Mouse (Mus musculus) olfactory bulb, adult 2 months (tissue): ENCODE data around the gene 9430015G10Rik. TPM values are rescaled to one million over a fixed set of nuclear protein-coding genes. Genes with fewer than 3 reads are reported as not detected.
A peak's percentile ranks its signal among the peaks of the same experiment; 100 is the strongest.

Source experiments
- H3K27ac ChIP-seq: fragments of 200-500 bp; 2 replicates; pipeline ENCODE4 v1.5.1; 2012; ENCODE audit warnings: low read depth, low read length; ENCODE audit not compliant: insufficient read depth
- H3K4me1 ChIP-seq: fragments of 200-500 bp; 2 replicates; pipeline ENCODE4 v1.6.1; 2012; ENCODE audit warnings: low read length; ENCODE audit not compliant: control insufficient read depth, insufficient read depth
- H3K4me3 ChIP-seq: fragments of 200-500 bp; 2 replicates; pipeline ENCODE4 v1.5.1; 2012; ENCODE audit warnings: mild to moderate bottlenecking, low read depth, low read length, moderate library complexity; ENCODE audit not compliant: insufficient read depth
- CTCF ChIP-seq: fragments of 200-500 bp; IDR thresholded peaks from 2 replicates; pipeline ENCODE4 v1.5.1; 2012; ENCODE audit warnings: low read depth, mild to moderate bottlenecking, low read length, moderate library complexity; ENCODE audit not compliant: insufficient read depth
- POLR2A ChIP-seq: fragments of 200-500 bp; IDR thresholded peaks from 2 replicates; pipeline ENCODE4 v1.6.1; 2012; ENCODE audit warnings: mild to moderate bottlenecking, low read depth, low read length, moderate library complexity; ENCODE audit not compliant: insufficient read depth
- WGBS: fragments of 180-500 bp; shearing (Covaris S2); methylation state at CpG from one replicate; pipeline ENCODE4 v1.1.7; 2018; 5-methylcytosine and 5-hydroxymethylcytosine counted together
- polyA plus RNA-seq: library from polyadenylated mRNA; stranded (reverse); fragments of >200 nt; gene quantifications from 2 replicates; pipeline ENCODE4 v1.2.4, GENCODE M21; 2012; ENCODE audit warnings: low replicate concordance; ENCODE audit not compliant: missing spikeins, insufficient read depth, insufficient read length

9430015G10Rik gene
- polyA plus RNA-seq, 1 experiment, result not detected

GRCm38 (mm10) chr4:156077499-156078301, 32.1 kb upstream of the 9430015G10Rik start:
- Histone ChIP-seq H3K4me1 (peaks cover 10% of the 10 kb centered on the region), H3K27ac (no peak overlapping the region), H3K4me3 (peak overlapping the region; percentile 18)
- TF ChIP-seq CTCF, result no peak
- TF ChIP-seq POLR2A, result no peak
- 3% methylated on average over 58 of the region's 58 CpGs for WGBS

DNA sequence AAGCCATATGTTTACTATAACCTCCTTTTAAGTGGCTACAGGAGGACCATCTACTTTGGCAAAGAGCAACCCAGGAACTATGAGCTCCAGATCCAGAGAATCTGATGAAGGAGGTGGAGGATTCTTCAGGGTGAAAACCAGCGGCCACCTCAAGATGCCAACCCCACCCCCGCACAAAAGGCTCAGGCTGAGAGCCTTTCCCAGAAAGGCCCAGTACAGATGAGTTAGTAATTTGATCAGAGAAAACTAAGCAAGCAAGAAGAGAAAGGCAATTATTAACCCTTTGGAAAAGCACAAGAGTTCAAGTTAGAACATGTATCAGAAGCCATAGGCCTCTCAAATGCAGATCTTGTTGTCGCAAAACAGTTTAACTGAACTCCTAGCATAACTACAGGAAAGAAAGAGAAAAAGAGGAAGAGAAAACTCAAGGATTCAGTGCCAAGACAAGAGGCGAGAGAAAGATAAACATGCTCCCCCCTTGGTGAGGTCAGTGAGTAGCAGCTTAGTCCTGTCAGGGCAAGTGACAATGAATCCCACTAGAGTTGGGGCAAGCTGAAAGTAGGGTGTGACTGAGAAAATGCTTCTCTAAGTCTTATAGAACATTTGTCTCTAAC, 27.1 kb upstream of the 9430015G10Rik start:
- peaks cover 5% of the 10 kb centered on the region; the same call in 1 of the 2 replicates for H3K4me1 ChIP-seq
- no peak for TF ChIP-seq POLR2A
- TF ChIP-seq CTCF, result no peak
- no peak overlapping the region for H3K27ac ChIP-seq
- no peak overlapping the region for H3K4me3 ChIP-seq
- 79% methylated on average over 4 of the region's 4 CpGs for WGBS

DNA sequence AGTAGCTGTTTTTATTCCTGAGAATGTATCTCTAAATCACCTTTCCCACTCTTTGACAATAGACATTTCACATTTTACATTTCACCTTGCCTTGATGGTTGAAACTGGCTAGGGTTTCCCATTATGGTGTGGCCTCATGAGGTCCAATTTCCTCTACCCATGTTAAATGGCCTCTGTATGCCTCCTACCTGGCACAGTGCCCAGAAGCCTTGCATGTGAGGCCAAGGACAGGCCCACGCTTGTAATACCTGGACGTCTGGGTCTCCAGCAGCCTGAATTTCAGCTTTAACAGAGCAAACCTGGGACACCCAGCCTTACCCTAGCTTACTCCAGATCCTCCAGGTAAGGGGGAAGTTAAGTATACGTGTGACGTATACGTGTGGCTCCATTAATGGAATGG, 26.4 kb upstream of the 9430015G10Rik start:
- TF ChIP-seq POLR2A, result no peak
- no peak for TF ChIP-seq CTCF
- no peak overlapping the region for H3K4me3 ChIP-seq
- no peaks in the 10 kb centered on the region for H3K4me1 ChIP-seq
- no peak overlapping the region for H3K27ac ChIP-seq
- WGBS, result 75% methylated on average over 5 of the region's 5 CpGs

- no peak for TF ChIP-seq POLR2A
- no peak for TF ChIP-seq CTCF
- WGBS, result 86% methylated on average over 9 of the region's 9 CpGs
- H3K27ac ChIP-seq, result no peak overlapping the region
- H3K4me1 ChIP-seq, result no peaks in the 10 kb centered on the region
- H3K4me3 ChIP-seq, result no peak overlapping the region
Observed at GRCm38 (mm10) chr4:156084096-156084879, 25.5 kb upstream of the 9430015G10Rik start.

GRCm38 (mm10) chr4:156085256-156085655, 24.5 kb upstream of the 9430015G10Rik start:
- Histone ChIP-seq H3K27ac (no peak overlapping the region), H3K4me1 (no peaks in the 10 kb centered on the region), H3K4me3 (no peak overlapping the region)
- TF ChIP-seq POLR2A (no peak), CTCF (no peak)
- 84% methylated on average over 8 of the region's 8 CpGs for WGBS

DNA sequence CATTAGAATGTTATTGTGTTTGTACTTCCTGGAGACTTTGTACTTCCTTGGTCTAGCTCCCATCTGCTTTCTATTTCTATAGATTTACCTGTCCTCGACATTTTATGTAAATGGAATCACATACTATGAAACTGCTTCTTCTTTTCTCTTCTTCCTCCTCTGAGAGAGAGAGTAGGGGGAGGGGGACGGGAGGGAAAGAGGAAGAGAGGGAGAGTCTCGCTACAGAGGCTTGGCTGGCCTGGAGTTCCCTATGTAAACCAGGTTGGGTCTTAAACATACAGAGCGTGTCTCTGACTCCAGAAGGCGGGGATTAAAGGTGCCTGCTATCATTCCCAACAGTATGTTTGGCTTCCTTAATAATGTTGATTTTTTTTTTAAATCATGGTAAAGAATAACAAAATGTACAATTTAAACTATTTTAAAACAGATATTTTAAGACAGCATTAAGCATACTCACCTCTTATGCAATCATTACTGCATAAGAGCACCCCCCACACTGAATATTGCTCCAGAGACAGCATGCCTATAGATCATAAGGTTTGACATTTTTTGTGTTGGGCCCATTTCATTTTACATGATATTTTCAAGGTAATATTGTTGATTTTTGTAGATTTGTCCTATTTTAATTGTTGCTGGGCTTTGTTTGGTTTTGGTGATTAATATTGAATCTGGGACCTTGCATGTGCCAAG, 22.2 kb upstream of the 9430015G10Rik start:
- TF ChIP-seq CTCF, result no peak
- no peak for TF ChIP-seq POLR2A
- no peaks in the 10 kb centered on the region for H3K4me1 ChIP-seq
- H3K4me3 ChIP-seq, result no peak overlapping the region
- 54% methylated on average over 5 of the region's 5 CpGs for WGBS
- H3K27ac ChIP-seq, result no peak overlapping the region

DNA sequence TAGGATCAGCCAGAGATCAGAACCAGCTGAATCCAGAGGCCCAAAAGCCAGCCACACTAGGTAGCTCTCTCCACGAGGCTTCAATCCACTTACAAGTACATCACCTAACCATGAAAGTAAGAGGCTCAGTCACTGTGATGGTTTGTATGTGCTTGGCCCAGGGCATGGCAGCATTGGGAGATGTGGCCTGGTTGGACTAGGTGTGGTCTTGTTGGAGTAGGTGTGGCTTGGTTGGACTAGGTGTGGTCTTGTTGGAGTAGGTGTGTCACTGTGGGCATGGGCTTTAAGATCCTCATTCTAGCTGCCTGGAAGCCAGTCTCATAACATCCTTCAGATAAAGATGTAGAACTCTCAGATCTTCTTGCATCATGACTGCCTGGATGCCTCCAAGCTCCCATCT, 18.5 kb upstream of the 9430015G10Rik start:
- Histone ChIP-seq H3K4me3 (no peak overlapping the region), H3K27ac (no peak overlapping the region), H3K4me1 (no peaks in the 10 kb centered on the region)
- 73% methylated on average over 1 of the region's 1 CpGs for WGBS
- TF ChIP-seq POLR2A, result no peak
- no peak for TF ChIP-seq CTCF

DNA sequence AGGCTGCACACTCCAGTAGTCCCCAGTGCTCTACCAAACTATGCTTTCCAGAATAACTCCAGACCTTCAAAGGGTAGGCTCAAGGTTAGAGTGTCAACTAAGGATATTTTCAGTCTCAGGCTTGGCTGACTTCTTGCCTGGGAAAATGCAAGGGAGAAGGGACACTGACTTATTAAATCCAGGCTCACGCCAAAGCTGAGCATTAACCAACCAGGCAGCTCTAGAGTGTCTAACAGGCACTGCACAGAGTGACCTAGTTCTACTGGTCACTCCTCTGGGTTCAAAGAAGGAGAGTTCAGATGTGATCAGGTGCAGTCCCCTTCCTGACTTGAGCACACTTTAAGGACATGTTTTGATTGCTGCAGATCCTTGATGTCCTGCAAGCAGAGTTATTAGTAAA, 17.0 kb upstream of the 9430015G10Rik start:
- Histone ChIP-seq H3K4me3 (no peak overlapping the region), H3K4me1 (no peaks in the 10 kb centered on the region), H3K27ac (no peak overlapping the region)
- WGBS, result 80% methylated on average over 1 of the region's 1 CpGs
- TF ChIP-seq CTCF (no peak), POLR2A (no peak)
